Mouse (Mus musculus) stomach, postnatal 0 days (tissue): ENCODE data around the gene Trim71. TPM values are rescaled to one million over a fixed set of nuclear protein-coding genes. Genes with fewer than 3 reads are reported as not detected.
A peak's percentile ranks its signal among the peaks of the same experiment; 100 is the strongest.
"Not testable (repeated sequence)": the region's sequence is repeated elsewhere in the genome, so short reads cannot be mapped to it uniquely, and the experiment has no call there.

Source experiments
- ATAC-seq: fragments of 200-750 bp; cut with Nextera tagmentation; 2 replicates; pipeline ENCODE4 v1.8.0; 2017; ENCODE audit not compliant: low FRiP score, low TSS enrichment
- DNase-seq: peaks from one replicate; pipeline ENCODE4 v3.0.0-alpha.2; 2016; ENCODE audit warnings: low spot score
- H3K27ac ChIP-seq: fragments of 300-500 bp; sonication (generic); replicated peaks from 2 replicates; pipeline ENCODE4 v1.5.1; 2014; ENCODE audit warnings: mild to moderate bottlenecking, control low read depth
- H3K27me3 ChIP-seq: fragments of 300-500 bp; sonication (generic); 2 replicates; pipeline ENCODE4 v1.6.1; 2014; ENCODE audit warnings: low read length; ENCODE audit not compliant: control insufficient read depth, insufficient read depth
- H3K36me3 ChIP-seq: fragments of 300-500 bp; sonication (generic); 2 replicates; pipeline ENCODE4 v1.6.1; 2014; ENCODE audit warnings: low read length, mixed read lengths; ENCODE audit not compliant: control insufficient read depth, insufficient read depth
- H3K4me1 ChIP-seq: fragments of 300-500 bp; sonication (generic); replicated peaks from 2 replicates; pipeline ENCODE4 v1.6.1; 2014; ENCODE audit warnings: antibody characterized with exemption; ENCODE audit not compliant: control insufficient read depth, insufficient read depth
- H3K4me2 ChIP-seq: fragments of 300-500 bp; sonication (generic); replicated peaks from 2 replicates; pipeline ENCODE4 v1.6.1; 2014; ENCODE audit warnings: low read depth, mild to moderate bottlenecking, control low read depth, moderate library complexity
- H3K4me3 ChIP-seq: fragments of 300-500 bp; sonication (generic); 2 replicates; pipeline ENCODE4 v1.5.1; 2014; ENCODE audit warnings: low read depth, low read length, control low read depth
- H3K9ac ChIP-seq: fragments of 300-500 bp; sonication (generic); 2 replicates; pipeline ENCODE4 v1.6.1; 2014; ENCODE audit warnings: mild to moderate bottlenecking, low read length, control low read depth, mixed read lengths
- H3K9me3 ChIP-seq: fragments of 300-500 bp; sonication (generic); 2 replicates; pipeline ENCODE4 v1.6.1; 2016; ENCODE audit warnings: low read length; ENCODE audit not compliant: control insufficient read depth
- CTCF ChIP-seq: IDR thresholded peaks from 2 replicates; pipeline ENCODE4 v1.5.1; 2016; ENCODE audit warnings: antibody characterized with exemption, low read depth, mild to moderate bottlenecking, moderate library complexity
- EP300 ChIP-seq: optimal IDR thresholded peaks from 2 replicates; pipeline ENCODE3; 2016; ENCODE audit warnings: antibody characterized with exemption
- WGBS: fragments of 180-500 bp; shearing (Covaris S2); extraction: QIAGEN DNeasy Blood & Tissue Kit; methylation state at CpG from one replicate; pipeline ENCODE4 v1.1.7; 2014; 5-methylcytosine and 5-hydroxymethylcytosine counted together
- polyA plus RNA-seq: library from polyadenylated mRNA; unstranded; fragments of >200 nt; fragmentation: Nextera tagmentation; extraction: Ambion mirVana; gene quantifications from 2 replicates; pipeline ENCODE4 v1.2.1, GENCODE M21; 2015

Gene Trim71
- polyA plus RNA-seq, 1 experiment from 2014 or later: 0.47 TPM

GRCm38 (mm10) chr9:114526581-114526980, 37.6 kb downstream of the Trim71 start:
- H3K9me3 ChIP-seq: no peaks in the 10 kb centered on the region
- no peaks in the 10 kb centered on the region for H3K27me3 ChIP-seq
- H3K9ac ChIP-seq: no peak overlapping the region
- peak overlapping the region; percentile 47 for H3K4me2 ChIP-seq
- ATAC-seq (0 out of 2 replicates have a peak, but pooled peaks have one; percentile 16), DNase-seq (peak; percentile 31)
- H3K4me1 ChIP-seq: no peaks in the 10 kb centered on the region
- peak overlapping the region; percentile 13; the same call in 1 of the 2 replicates for H3K4me3 ChIP-seq
- no peaks in the 10 kb centered on the region for H3K36me3 ChIP-seq
- 23% methylated on average over 8 of the region's 8 CpGs for WGBS
- TF ChIP-seq CTCF (no peak), EP300 (no peak)
- peak overlapping the region; percentile 63 for H3K27ac ChIP-seq

GRCm38 (mm10) chr9:114525891-114526290, 38.3 kb downstream of the Trim71 start:
- Histone ChIP-seq H3K36me3 (no peaks in the 10 kb centered on the region), H3K9ac (no peak overlapping the region), H3K4me3 (no peak overlapping the region), H3K27ac (no peak overlapping the region), H3K4me1 (no peaks in the 10 kb centered on the region), H3K27me3 (no peaks in the 10 kb centered on the region), H3K9me3 (no peaks in the 10 kb centered on the region), H3K4me2 (no peak overlapping the region)
- no peak for DNase-seq
- no peak for TF ChIP-seq CTCF
- TF ChIP-seq EP300: no peak
- WGBS: 21% methylated on average over 8 of the region's 8 CpGs
- ATAC-seq: no peak

GRCm38 (mm10) chr9:114525073-114525633, 39.0 kb downstream of the Trim71 start:
- H3K4me3 ChIP-seq: no peak overlapping the region
- no peak for DNase-seq
- H3K27me3 ChIP-seq: no peaks in the 10 kb centered on the region
- ATAC-seq: no peak
- H3K4me1 ChIP-seq: no peaks in the 10 kb centered on the region
- H3K27ac ChIP-seq: no peak overlapping the region
- TF ChIP-seq CTCF: no peak
- TF ChIP-seq EP300: no peak
- H3K4me2 ChIP-seq: no peak overlapping the region
- no peaks in the 10 kb centered on the region for H3K9me3 ChIP-seq
- H3K36me3 ChIP-seq: no peaks in the 10 kb centered on the region
- 88% methylated on average over 12 of the region's 15 CpGs for WGBS
- no peak overlapping the region for H3K9ac ChIP-seq

GRCm38 (mm10) chr9:114522501-114522900, 41.7 kb downstream of the Trim71 start:
- Histone ChIP-seq H3K4me3 (no peak overlapping the region), H3K36me3 (no peaks in the 10 kb centered on the region), H3K9ac (no peak overlapping the region), H3K27me3 (no peaks in the 10 kb centered on the region), H3K9me3 (no peaks in the 10 kb centered on the region), H3K27ac (no peak overlapping the region), H3K4me1 (no peaks in the 10 kb centered on the region), H3K4me2 (no peak overlapping the region)
- 73% methylated on average over 9 of the region's 9 CpGs for WGBS
- TF ChIP-seq EP300: no peak
- TF ChIP-seq CTCF: no peak
- no peak for DNase-seq
- ATAC-seq: peak; percentile 61

- no peak overlapping the region for H3K27ac ChIP-seq
- 60% methylated on average over 5 of the region's 5 CpGs for WGBS
- no peak for ATAC-seq
These were observed 42.1 kb downstream of the Trim71 start for GRCm38 (mm10) chr9:114522041-114522440.

GRCm38 (mm10) chr9:114520529-114520928, 43.6 kb downstream of the Trim71 start:
- not testable (repeated sequence) for H3K4me1 ChIP-seq, H3K27me3 ChIP-seq, H3K9me3 ChIP-seq, H3K4me2 ChIP-seq, H3K36me3 ChIP-seq, H3K27ac ChIP-seq, H3K4me3 ChIP-seq, H3K9ac ChIP-seq, DNase-seq, ATAC-seq
- 67% methylated on average over 4 of the region's 4 CpGs for WGBS

More at GRCm38 (mm10) chr9:114522041-114522440, 42.1 kb downstream of the Trim71 start:
- no peak overlapping the region for H3K4me2 ChIP-seq
- H3K9ac ChIP-seq: no peak overlapping the region
- no peaks in the 10 kb centered on the region for H3K36me3 ChIP-seq
- H3K9me3 ChIP-seq: no peaks in the 10 kb centered on the region
- H3K27me3 ChIP-seq: no peaks in the 10 kb centered on the region
- peak; percentile 37 for DNase-seq
- no peak overlapping the region for H3K4me3 ChIP-seq
- TF ChIP-seq EP300 (no peak), CTCF (peak; percentile 53)
- H3K4me1 ChIP-seq: no peaks in the 10 kb centered on the region
